Mouse (Mus musculus) testis, postnatal 14 days (tissue): ENCODE data around the gene Gtsf1.
"Not testable (repeated sequence)": the region's sequence is repeated elsewhere in the genome, so short reads cannot be mapped to it uniquely, and the experiment has no call there.

ENCODE experiments used
- DNase-seq: peaks from one replicate; pipeline ENCODE4 v3.0.0; 2021; ENCODE audit warnings: low spot score

The Gtsf1 gene

GRCm38 (mm10) chr15:103430241-103430640 lies at the start of gene Gtsf1:
Gtsf1 (minus strand) TSS chr15:103430470.
- DNase-seq, result peak; percentile 75

- DNase-seq, result no peak
Measured at GRCm38 (mm10) chr15:103479080-103479606, 48.9 kb upstream of the Gtsf1 start.

- no peak for DNase-seq
Measured at GRCm38 (mm10) chr15:103473769-103474168, 43.5 kb upstream of the Gtsf1 start.

GRCm38 (mm10) chr15:103473182-103473581 lies 42.9 kb upstream of the Gtsf1 start:
- DNase-seq, result no peak

- no peak for DNase-seq
Measured at GRCm38 (mm10) chr15:103472265-103472664, 42.0 kb upstream of the Gtsf1 start.

- no peak for DNase-seq
Measured at GRCm38 (mm10) chr15:103471488-103472194, 41.4 kb upstream of the Gtsf1 start.

GRCm38 (mm10) chr15:103462539-103463261 lies 32.4 kb upstream of the Gtsf1 start:
- no peak for DNase-seq

GRCm38 (mm10) chr15:103454449-103454848 lies 24.2 kb upstream of the Gtsf1 start:
- DNase-seq, result no peak

- peak; percentile 10 for DNase-seq
Measured at GRCm38 (mm10) chr15:103453551-103454218, 23.4 kb upstream of the Gtsf1 start, which contains the start of gene Nckap1l. Nckap1l (plus strand) TSS chr15:103453794.

GRCm38 (mm10) chr15:103448369-103448768 lies 18.1 kb upstream of the Gtsf1 start, which contains the start of gene Gtsf2:
Gtsf2 (minus strand) TSS chr15:103448469.
- DNase-seq, result no peak

- DNase-seq, result peak; percentile 71
Measured at GRCm38 (mm10) chr15:103445966-103446365, 15.7 kb upstream of the Gtsf1 start.

- DNase-seq, result no peak
Measured at GRCm38 (mm10) chr15:103427017-103427416, 3.3 kb downstream of the Gtsf1 start.

- DNase-seq, result not testable (repeated sequence)
Measured at GRCm38 (mm10) chr15:103405586-103405985, 24.7 kb downstream of the Gtsf1 start.

GRCm38 (mm10) chr15:103401361-103401760 lies 28.9 kb downstream of the Gtsf1 start:
- no peak for DNase-seq

GRCm38 (mm10) chr15:103393577-103393976 lies 36.7 kb downstream of the Gtsf1 start:
- no peak for DNase-seq

GRCm38 (mm10) chr15:103388556-103389145 lies 41.6 kb downstream of the Gtsf1 start:
- DNase-seq, result no peak

- DNase-seq, result no peak
Measured at GRCm38 (mm10) chr15:103383771-103384488, 46.3 kb downstream of the Gtsf1 start.

- no peak for DNase-seq
Measured at GRCm38 (mm10) chr15:103382795-103383406, 47.4 kb downstream of the Gtsf1 start.

- DNase-seq, result no peak
Measured at GRCm38 (mm10) chr15:103382075-103382474, 48.2 kb downstream of the Gtsf1 start.

GRCm38 (mm10) chr15:103378665-103379356 lies 51.5 kb downstream of the Gtsf1 start:
- no peak for DNase-seq
